Mouse (Mus musculus): ENCODE data around the gene Cdyl2. TPM values are rescaled to one million over a fixed set of nuclear protein-coding genes. Genes with fewer than 3 reads are reported as not detected.

Cdyl2 gene
- total RNA-seq, 2 experiments from 2014 or later = 7.8 to 7.9 TPM

DNA sequence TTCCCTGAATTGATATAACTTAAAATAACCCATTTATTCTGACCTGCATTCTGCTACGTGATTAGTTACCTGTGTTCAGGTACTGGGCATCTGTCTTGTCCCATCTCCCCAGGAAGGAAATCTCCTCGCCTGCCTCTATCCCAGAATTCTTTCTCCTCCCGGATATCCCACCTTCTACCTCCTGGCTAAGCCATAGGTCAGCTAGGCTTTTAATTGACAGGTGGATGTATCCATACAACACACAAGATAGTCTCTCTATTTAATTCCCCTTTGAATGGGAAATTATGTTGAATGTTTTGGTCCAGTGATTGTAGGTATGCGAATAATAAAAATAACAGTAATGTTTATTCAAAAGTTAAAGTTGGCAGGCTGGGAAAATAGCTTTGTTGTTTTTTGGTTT is 59.7 kb downstream of the Cdyl2 start:
- no peak for DNase-seq

DNA sequence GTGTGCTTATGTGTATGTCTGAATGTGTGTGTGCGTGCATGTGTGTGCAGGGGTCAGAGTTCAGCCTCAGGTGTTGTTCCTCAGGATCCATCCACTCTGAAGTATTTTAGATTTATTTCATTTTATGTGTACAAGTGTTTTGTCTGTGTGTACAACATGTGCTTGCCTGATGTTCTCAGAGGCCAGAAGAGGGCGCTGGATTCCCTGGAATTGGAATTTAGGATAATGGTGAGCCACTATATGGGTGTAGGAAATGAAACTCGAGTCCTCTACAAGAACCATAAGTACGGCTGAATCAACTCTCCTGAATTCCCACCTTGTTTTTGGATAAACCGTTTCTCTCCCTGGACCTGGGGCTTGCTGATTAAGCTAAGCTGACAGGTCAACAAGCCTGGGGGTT is 61.2 kb downstream of the Cdyl2 start:
- DNase-seq = peak; percentile 17

DNA sequence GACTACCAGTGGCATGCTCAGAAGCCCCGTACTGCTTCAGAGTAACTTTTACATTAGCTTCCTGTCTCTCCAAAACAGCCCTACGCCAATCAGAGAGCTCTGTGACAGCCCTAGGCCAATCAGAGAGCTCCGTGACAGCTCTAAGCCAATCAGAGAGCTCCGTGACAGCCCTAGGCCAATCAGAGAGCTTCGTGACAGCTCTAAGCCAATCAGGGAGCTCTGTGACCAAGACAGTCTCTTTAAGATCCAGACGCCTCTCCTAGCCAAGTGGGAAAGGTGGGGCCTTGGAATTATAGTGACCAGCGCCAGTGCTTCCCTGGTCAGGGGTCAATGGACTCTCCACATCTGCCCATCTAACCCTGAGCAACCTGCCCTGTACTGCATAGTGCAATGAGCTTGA is 62.2 kb downstream of the Cdyl2 start:
- DNase-seq = no peak

DNA sequence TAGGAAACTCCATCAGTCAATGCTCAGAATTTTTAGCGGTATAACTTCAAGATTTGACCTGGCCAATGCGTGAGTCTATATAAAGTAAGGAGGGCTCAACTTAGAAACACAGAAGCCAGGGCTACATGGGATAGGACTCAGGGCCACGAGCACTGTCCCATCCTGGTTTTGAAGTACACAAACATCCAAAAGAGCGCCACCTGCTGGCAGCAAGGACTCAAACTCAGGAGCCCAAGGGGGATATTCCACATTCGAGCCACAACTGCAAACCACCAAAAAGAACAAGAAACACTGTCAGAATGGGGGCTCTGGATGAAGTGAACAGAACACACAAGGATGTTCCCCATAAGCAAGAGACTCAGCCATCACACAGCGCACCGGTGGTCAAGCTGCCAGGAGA is 63.8 kb downstream of the Cdyl2 start:
- DNase-seq = no peak

DNA sequence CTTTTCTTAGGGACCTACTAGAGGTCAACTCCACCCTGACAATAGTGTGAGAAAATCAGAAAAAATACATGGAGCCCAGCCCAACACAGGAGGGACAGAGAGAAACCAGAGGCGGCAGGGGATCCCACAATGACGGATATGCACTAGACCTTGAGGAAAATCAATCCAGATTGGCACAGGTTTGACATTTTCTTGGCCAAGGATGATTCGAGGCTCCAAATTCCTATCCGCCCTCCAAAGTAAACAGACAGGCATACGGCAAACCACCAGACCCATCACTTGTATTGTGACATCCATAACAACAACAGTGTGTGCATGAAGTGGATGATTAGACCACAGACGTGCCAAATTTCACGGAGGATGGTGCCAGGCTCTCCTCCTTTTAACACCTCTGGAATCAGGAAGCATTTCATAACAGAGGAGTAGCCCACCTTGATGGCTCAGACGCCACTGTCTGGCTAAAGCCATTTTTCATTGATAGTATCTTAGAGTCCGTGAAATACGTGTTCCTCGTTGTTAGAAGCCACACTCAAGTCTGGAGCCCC is 65.9 kb downstream of the Cdyl2 start:
- DNase-seq = no peak

DNA sequence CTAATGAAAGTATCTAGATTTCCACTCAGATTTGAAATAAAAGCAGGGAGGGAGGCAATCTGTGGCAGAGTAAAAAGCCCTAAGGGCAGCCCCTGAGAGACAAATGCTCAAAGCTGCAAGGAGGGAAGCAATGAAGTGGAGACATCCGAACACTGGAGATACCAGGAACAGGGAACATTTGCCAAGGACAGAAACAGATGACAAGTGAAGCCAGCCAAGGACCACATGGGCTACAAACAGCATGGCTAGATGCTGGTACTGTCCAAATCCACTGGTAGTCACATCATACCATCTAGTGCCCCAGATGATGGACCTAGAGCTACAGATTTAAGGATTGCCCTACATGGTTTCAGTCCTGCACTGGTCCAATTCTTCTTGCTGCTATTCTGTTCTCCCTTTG is 71.3 kb downstream of the Cdyl2 start:
- DNase-seq = no peak

DNA sequence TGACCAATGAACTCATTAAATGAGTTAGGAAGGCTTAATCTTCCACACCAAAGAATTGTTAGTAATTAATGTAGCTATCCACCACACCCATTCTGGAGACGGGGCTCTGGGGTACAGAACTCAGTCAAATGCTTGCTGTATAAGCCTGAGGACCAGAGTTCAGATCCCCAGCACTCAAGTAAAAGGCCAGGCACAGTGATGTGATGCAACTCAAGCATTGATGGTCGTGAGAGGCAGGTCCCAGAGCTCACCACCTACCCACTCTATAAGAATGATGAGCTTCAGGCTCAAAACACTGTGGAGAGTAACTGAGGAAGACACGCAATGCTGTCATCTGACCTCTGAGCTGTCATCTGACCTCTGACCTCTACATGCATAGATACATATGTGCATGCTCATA is 76.0 kb downstream of the Cdyl2 start:
- no peak for DNase-seq

DNA sequence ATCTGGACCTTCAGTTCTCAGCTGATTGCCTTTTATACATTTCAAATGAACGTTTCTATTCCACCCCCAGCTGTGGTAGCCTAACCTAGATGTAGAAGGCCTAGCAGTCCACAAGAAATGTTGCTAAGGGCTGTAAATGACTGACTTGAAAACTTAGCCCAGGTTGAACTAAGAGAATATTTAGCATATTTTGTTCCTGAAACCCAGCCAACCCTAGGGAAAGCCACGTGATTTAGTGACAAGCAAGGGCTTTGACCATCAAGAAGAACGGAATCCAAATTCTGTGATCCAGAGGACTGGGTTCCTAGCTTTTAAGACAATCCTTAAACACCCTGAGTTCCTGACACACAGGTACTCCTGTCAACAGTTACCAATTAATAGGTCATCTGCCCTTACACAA is 77.9 kb downstream of the Cdyl2 start:
- DNase-seq = no peak

DNA sequence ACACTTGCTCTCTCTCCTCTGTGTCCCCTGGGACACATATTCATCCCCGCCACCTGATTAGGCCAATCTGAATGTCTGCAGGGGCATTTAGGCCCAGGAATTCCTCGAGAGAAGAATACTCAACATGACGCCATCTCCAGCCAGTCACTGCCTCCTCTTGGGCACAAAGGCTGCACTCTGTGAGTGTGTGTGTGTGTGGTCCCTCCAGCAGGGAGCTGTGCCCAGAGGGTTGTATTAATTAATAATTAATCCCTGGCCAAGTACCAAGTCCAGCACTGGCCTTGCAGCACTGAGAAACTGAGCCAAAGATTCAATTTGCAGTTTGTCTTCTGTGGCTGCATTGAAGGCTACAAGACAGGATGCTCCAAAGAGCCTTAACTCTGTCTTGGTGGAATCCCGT is 79.8 kb downstream of the Cdyl2 start:
- no peak for DNase-seq

DNA sequence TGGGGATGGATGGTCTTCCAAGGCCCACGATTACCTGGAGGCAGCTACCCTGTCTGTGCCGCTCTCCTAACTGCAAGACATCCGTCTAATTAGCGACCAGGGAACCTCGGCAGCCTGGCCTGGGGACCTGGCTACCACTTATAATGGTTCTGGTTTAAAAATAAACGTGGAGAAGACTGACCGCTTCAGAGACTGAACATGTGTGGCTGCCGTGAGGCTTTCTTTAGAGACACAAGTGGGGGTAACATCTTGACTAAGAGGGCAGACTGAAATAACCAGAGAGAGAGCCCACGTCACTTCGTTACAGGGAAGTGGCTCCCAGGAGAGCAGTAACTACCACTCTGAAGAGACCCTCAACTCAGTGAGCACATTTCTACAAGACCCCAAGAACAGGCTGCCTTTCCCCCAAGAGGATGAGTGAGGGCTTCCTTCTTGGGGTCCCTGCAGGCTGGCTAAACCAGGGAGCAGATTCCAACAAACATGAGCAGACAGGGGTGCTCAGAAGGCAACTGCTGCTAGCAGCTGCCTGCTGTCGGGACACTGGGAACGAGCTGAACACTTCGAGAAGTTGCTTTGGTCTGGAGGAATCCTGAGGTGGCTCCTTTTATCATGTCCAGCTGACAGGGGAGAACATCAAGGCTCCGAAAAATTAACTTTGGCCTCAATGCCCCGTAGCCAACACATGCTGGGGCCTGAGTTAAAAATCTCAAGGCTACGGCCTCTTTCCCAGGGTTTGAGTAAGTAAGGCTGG is 82.6 kb downstream of the Cdyl2 start:
- no peak for DNase-seq

DNA sequence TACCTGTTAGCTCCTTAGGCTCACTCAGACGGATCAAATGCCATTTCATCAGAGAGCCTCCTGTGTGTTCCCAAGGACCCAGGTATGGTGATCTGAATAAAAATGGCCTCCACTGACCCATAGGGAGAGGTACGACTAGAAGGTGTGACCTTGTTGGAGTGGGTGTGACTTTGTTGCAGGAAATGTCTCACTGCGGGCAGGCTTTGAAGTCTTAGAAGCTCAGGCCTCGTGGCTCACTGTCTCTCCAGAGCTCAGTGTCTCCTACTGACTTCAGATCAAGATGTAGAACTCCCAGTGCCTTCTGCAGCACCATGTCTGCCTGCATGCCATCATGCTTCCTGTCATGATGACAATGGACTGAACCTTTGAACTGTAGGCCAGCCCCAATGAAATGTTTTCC is 87.4 kb downstream of the Cdyl2 start:
- DNase-seq = no peak

DNA sequence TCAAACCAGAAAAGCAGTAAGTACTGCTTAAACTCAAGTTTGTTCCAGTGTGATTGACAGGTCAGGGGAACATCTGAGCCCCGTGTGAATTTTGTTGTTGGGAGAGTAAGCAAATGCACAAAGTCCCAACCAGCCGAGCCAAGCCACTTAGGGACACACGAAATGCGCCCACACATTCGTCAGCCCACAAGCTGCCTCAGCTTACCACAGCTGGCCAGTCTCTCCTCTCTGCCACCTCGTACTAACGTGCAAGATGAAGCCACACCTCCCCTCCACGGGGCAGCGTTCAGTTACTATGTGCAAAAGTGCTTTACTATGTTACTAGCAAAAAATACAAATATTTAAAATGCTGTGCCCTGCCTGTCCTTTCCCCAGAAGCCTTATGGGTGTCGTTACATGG is 91.9 kb downstream of the Cdyl2 start:
- no peak for DNase-seq

DNA sequence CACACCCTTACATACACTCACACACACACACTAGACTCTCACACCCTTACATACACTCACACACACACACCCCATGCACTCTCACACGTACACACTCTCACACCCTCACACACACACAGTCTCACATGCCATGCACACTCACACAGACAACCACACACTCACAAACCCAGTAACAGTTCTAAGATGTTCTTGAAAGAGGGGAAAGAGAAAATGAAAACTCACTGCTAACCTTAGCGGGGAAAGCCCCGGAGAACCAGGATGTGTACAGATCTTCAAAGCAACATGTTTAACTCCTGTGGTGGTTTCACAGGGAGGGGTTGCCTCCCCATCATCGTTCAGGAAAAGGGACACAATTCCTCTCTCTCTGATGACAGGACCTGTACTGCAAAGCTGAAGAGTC is 94.8 kb downstream of the Cdyl2 start:
- no peak for DNase-seq

DNA sequence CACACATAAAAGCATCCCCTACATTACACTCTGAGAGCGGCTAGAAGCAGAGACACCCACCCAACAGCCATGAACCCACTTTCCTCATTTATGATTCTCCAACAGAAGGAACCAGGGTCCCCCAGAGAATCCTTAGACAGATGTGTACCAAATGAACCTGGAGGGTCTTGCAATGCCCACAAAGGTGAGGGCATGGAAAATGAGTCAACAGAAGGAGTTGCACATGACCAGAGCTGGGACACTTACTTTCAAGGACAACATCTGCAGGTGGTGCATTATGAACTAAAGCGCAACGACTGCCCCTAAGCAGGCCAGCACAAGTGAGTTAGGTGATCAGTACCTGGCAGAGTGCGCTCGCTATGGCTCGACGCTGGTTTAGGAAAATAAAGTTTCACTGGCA is 95.6 kb downstream of the Cdyl2 start:
- DNase-seq = no peak

DNA sequence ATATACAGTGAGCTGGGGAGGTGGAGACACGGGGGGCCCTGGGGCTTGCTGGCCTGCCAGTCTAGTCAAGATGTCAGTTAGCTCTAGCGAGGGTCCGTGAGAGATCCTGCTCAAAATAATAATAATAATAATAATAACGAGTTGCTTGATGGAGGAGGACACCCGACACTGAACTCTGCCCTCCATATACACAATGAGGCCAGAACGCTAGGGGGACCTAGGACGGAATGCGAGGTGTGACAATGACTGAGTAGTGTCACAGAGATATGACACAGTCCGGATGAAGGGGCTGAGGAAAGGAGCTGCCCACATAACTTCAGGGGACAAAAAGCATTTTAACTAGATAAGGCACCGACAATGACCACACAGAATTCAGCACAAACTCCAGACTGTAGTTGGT is 96.4 kb downstream of the Cdyl2 start:
- no peak for DNase-seq

DNA sequence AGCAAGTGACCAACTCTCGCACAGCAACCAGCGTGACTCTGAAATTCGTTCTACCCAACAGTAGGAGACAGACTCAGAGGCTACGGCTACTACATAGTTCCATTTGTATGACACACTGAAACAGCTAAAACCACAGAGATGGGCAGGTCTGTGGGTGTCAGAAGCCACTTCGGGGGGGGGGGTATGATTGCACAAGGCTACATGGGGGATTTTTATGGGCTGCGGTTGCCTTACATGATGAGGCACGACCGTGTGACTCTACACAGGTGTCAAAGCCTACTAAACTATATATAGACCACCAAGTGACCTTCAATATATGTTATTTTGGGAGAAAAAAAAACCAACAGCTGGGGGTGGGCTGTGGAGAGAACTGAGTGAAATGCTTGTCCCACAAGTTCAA is 96.8 kb downstream of the Cdyl2 start:
- no peak for DNase-seq

DNA sequence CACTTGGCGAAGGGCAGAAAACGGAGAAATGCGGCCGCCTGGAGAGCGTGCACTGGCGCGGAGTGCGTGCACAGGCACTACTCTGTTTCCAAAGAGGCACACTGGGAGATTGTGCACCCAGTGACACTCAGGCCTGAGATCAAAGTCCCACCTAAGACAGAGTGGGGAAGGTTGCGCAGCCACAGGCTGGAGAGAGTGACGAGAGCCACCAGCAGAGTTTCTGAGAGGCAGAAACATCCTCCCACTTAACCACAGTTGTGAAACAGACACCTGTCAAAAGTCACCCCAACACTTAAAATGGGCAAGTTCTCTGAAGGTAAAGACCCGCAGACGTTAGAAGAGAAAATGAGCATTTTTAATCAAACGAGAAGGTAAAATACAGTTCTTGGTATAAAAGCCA is 97.5 kb downstream of the Cdyl2 start:
- no peak for DNase-seq

DNA sequence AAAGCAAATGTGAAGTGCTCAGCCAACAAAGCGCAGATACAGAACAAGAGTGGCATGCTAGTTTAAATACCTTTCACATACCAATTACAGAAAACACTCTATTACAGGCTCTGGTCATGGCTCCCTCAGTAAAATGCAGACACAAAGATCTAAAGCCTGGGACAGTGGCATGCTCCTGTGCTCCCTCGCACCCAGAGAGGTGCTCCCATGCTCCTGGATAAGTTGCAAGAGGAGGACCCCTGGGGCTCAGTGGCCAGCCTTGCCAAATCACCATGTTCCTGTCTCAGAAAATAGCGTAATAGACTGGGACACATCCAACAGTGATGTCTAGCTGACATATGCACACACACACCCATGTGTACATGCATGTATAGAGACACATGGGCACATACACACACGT is 98.4 kb downstream of the Cdyl2 start:
- no peak for DNase-seq

DNA sequence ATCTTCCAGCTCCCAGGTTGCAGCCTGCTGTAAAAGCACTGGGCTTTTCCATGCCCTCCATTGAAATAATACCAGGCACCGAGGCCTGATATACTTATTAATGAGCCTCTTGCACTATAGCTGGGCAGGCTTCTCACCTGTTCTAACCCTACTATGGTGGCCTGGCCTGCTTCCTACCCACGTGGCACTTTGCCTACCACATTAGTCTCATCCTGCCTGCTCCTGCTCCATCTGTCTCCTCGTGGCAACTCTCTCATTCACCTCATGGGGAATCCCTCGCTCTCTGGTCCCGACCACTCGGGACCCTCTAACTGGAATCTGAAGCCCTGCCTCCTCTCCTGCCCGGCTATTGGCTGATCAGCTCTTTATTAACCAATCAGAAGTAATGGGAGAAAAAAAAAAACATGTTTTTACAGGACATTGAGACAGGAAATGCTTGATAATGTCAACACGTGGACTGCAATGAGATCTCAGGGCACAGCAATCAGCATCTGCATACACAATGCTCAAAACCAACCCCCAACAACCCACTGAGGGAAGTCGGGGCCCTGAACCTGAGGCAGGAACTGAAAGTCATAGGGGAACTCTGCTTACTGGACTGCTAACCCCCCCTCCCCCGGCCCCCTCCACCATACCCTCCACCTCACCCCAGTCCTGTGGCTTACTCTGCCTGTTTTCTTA is 99.2 kb downstream of the Cdyl2 start:
- DNase-seq = no peak

DNA sequence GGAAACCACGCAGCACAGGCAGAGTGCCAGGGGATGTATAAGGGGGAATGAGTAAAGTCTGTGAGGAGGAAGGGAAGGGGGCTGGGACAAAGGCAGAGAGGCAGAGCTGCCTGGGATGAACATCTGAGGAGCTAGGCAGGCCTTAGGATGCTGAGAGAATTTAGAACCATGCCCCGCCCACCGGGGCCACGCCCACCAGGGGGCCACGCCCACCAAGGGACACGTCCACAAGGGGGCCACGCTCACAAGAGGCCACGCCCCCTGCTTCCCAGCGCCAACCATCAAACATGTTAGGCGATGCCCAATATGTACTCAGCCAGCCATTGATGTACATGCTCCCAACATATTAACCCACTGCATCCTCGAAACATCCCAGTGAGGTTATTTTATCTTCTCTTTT is 102.7 kb downstream of the Cdyl2 start:
- DNase-seq = no peak

DNA sequence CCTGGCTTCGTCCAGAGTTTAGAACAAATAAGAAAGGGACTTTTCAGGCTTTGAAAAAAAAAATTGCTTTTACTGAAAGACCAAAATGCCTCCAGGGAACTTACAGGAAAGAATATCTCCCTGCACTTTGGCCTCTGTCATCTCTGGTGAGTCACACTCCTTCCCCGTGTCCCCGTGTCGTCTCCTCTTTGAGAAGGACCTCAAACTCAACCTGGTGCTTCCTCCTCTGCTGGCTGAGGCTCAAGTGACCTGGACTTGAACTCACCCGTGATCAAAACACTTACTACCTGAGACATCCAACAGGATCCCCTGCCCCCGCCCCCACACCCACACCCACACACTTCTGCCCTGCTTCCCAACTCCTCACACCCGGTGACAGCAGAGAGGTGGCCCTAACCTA is 103.8 kb downstream of the Cdyl2 start:
- DNase-seq = no peak

DNA sequence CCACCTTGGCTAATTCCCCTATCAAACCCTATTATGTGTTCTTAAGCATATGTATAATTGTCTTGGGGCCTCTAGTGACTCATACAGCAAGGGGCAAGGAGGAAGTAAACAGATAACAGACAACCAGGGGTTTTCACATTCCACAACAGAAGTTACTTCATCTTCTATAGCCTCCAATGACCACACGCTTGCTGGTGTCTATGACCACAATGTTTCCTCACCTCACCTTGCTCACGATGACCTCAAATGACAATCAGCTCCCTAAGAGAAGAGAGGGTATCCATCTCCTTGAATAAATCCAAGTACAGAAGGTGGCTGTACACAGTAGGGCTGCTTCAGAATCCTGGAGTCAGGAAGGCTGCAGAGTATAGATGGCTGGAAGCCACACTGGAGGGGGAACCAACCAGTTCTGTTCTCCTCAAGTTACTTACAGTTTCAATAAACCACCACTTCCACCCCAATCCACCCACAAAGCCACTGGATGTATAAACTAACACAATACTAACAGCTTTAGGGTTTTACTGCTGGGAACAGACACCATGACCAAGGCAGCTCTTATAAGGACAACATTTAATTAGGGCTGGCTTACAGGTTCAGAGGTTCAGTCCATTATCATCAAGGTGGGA is 104.8 kb downstream of the Cdyl2 start:
- DNase-seq = no peak

DNA sequence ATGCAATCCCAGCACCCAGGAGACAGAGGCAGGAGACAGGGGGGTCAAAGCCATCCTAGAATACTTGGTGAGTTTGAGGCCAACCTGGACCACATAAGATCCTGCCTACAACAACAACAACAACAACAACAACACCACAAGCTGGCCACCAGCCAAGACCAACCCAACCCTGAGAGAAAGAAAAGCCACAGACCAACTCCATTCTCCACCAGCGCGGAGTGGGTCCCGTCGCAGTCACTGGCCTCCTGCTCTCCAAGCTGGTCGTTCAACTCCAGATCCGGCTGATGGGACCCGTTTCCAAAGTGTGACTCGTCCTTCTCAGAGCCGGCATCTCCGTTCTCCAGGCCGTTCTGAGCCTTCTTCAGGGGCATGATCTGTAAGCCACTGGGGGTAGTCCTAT is 109.2 kb downstream of the Cdyl2 start:
- DNase-seq = no peak

DNA sequence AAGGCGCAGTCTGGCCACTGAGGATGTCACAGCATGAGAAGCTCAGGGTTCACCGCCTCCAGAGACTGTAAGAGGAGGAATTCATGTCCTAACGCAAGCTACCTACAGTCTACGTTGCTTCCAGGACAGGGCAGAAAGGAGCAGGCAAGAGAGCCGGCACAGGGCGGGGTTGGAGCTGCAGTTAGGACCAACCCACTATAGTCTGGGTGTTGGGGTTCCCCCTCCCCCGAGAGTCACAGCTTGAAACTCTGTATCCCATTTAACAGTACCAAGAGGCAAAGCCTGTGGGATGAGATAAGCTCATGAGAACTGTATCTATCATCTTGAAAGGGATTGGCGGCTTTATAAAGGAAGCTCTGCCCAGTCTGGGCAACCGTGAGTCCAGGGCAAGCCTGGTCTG is 110.5 kb downstream of the Cdyl2 start:
- DNase-seq = no peak
